Mouse (Mus musculus) ES-E14 (cell line): ENCODE measurements around the gene Timm13. TPM values are rescaled to one million over a fixed set of nuclear protein-coding genes. Genes with fewer than 3 reads are reported as not detected.
A peak's percentile ranks its signal among the peaks of the same experiment; 100 is the strongest.

Experiments used
- DNase-seq: peaks from one replicate; pipeline ENCODE4 v3.0.0-alpha.2; 2013; ENCODE audit warnings: low read depth, low spot score
- H3K27ac ChIP-seq: 2 replicates; pipeline ENCODE4 v1.5.1; 2012; ENCODE audit warnings: low read depth, mild to moderate bottlenecking, low read length, moderate library complexity, mixed read lengths; ENCODE audit not compliant: poor library complexity, insufficient read depth, severe bottlenecking
- H3K36me3 ChIP-seq: 2 replicates; pipeline ENCODE4 v1.6.1; 2012; ENCODE audit warnings: mild to moderate bottlenecking, low read length, moderate library complexity, mixed read lengths; ENCODE audit not compliant: control insufficient read depth, poor library complexity, insufficient read depth, severe bottlenecking
- H3K4me1 ChIP-seq, 2 experiments: fragments of 150-350 bp in 1 of 2; sonication (generic) in 1 of 2; 2 replicates each; pipeline ENCODE4 v1.6.1; 2012; ENCODE audit warnings: low read length in 2 of 2, mild to moderate bottlenecking in 1 of 2, mixed read lengths in 1 of 2; ENCODE audit not compliant: control insufficient read depth in 2 of 2, insufficient read depth in 2 of 2, poor library complexity in 1 of 2
- H3K4me3 ChIP-seq, 2 experiments: fragments of 150-350 bp in 1 of 2; sonication (generic) in 1 of 2; 2 replicates each; pipeline ENCODE4 v1.5.1; 2012; ENCODE audit warnings: low read length in 2 of 2, low read depth in 1 of 2, mild to moderate bottlenecking in 1 of 2, mixed read lengths in 1 of 2; ENCODE audit not compliant: insufficient read depth in 1 of 2, poor library complexity in 1 of 2, severe bottlenecking in 1 of 2
- H3K9ac ChIP-seq: 2 replicates; pipeline ENCODE4 v1.6.1; 2012; ENCODE audit warnings: low read depth, mild to moderate bottlenecking, low read length, mixed read lengths; ENCODE audit not compliant: poor library complexity, insufficient read depth, severe bottlenecking
- H3K9me3 ChIP-seq: fragments of 150-350 bp; sonication (generic); 2 replicates; pipeline ENCODE4 v1.6.1; 2012; ENCODE audit warnings: low read depth, mild to moderate bottlenecking, low read length; ENCODE audit not compliant: control insufficient read depth, insufficient read depth
- CHD2 ChIP-seq: IDR thresholded peaks from 2 replicates; pipeline ENCODE4 v1.6.1; 2014; ENCODE audit warnings: mild to moderate bottlenecking, low read depth, low read length, inconsistent platforms
- HCFC1 ChIP-seq: IDR thresholded peaks from 2 replicates; pipeline ENCODE4 v1.6.1; 2012; ENCODE audit warnings: low read length, inconsistent platforms, borderline replicate concordance; ENCODE audit not compliant: insufficient read depth
- MAFK ChIP-seq: IDR thresholded peaks from 2 replicates; pipeline ENCODE4 v1.6.1; 2014; ENCODE audit warnings: mild to moderate bottlenecking, low read depth, low read length, inconsistent platforms; ENCODE audit not compliant: insufficient read depth
- ZC3H11A ChIP-seq: IDR thresholded peaks from 2 replicates; pipeline ENCODE4 v1.6.1; 2012; ENCODE audit warnings: low read depth, mild to moderate bottlenecking, inconsistent platforms, low read length, borderline replicate concordance
- ZNF384 ChIP-seq: IDR thresholded peaks from 2 replicates; pipeline ENCODE4 v1.6.1; 2012; ENCODE audit warnings: low read depth, low read length, inconsistent platforms
- in situ Hi-C, 2 experiments: fragments of 600-800 bp; cut with MboI; formaldehyde crosslinking; loops; one replicate each; pipeline ENCODE4 v1.15.1; 2025; ENCODE audit warnings: low sequenced_read_pairs in 2 of 2, inconsistent platforms in 1 of 2; ENCODE audit not compliant: unreplicated experiment in 2 of 2
- total RNA-seq: library from RNA; depleted of rRNA; stranded (reverse); fragments of 300-350 nt; gene quantifications from 2 replicates; pipeline ENCODE4 v1.2.3, GENCODE M21; 2012

The Timm13 gene
- total RNA-seq, 1 experiment = 244 TPM

GRCm38 (mm10) chr10:80914253-80914656 is 13.5 kb upstream of the Timm13 start:
- Histone ChIP-seq H3K27ac (no peak overlapping the region), H3K4me1 (peaks cover 0 to 4% of the 10 kb centered on the region in 2 experiments; a peak in 1 of 4 replicates), H3K9ac (no peak overlapping the region; the same call in 1 of the 2 replicates), H3K9me3 (no peaks in the 10 kb centered on the region), H3K36me3 (peaks cover 43% of the 10 kb centered on the region), H3K4me3 (no peak overlapping the region)
- in situ Hi-C loops = no loop called here
- TF ChIP-seq ZC3H11A = no peak
- no peak for TF ChIP-seq ZNF384
- no peak for TF ChIP-seq HCFC1
- TF ChIP-seq CHD2 = no peak
- TF ChIP-seq MAFK = no peak
- no peak for DNase-seq

GRCm38 (mm10) chr10:80913364-80914011 is 12.7 kb upstream of the Timm13 start:
- TF ChIP-seq ZNF384 (peak; percentile 71; the same call in 1 of the 2 replicates), CHD2 (no peak), HCFC1 (no peak), ZC3H11A (no peak)
- in situ Hi-C loops = no loop called here
- Histone ChIP-seq H3K9ac (no peak overlapping the region), H3K27ac (no peak overlapping the region), H3K4me1 (peaks cover 0 to 3% of the 10 kb centered on the region in 2 experiments; a peak in 1 of 4 replicates), H3K9me3 (no peaks in the 10 kb centered on the region), H3K36me3 (peaks cover 50% of the 10 kb centered on the region), H3K4me3 (no peak overlapping the region)
- no peak for DNase-seq

- no peak for TF ChIP-seq CHD2
- TF ChIP-seq MAFK = no peak
- TF ChIP-seq ZNF384 = no peak
- no peak for TF ChIP-seq HCFC1
- TF ChIP-seq ZC3H11A = no peak
- Histone ChIP-seq H3K4me1 (no peaks in the 10 kb centered on the region), H3K9me3 (no peaks in the 10 kb centered on the region), H3K9ac (no peak overlapping the region), H3K4me3 (no peak overlapping the region), H3K36me3 (peaks cover 61% of the 10 kb centered on the region), H3K27ac (no peak overlapping the region)
- in situ Hi-C loops = no loop called here
- no peak for DNase-seq
These were observed 11.1 kb upstream of the Timm13 start for GRCm38 (mm10) chr10:80911891-80912290.

GRCm38 (mm10) chr10:80911354-80911753 is 10.6 kb upstream of the Timm13 start:
- H3K9ac ChIP-seq = no peak overlapping the region
- H3K36me3 ChIP-seq = peaks cover 63% of the 10 kb centered on the region
- no peaks in the 10 kb centered on the region for H3K9me3 ChIP-seq
- no peak for TF ChIP-seq ZNF384
- no peaks in the 10 kb centered on the region for H3K4me1 ChIP-seq
- no peak overlapping the region for H3K4me3 ChIP-seq
- no peak overlapping the region for H3K27ac ChIP-seq
- in situ Hi-C loops = no loop called here
- DNase-seq = no peak
